Mouse (Mus musculus) T-helper 1 cell (primary cell): ENCODE measurements around the gene Gss.

Source experiments
- in situ Hi-C: fragments of 300-600 bp; cut with MboI, MseI; formaldehyde crosslinking; loops from one replicate; pipeline ENCODE4 v1.15.1; 2025; ENCODE audit warnings: high pct_unique_total_duplicates

Gene Gss

DNA sequence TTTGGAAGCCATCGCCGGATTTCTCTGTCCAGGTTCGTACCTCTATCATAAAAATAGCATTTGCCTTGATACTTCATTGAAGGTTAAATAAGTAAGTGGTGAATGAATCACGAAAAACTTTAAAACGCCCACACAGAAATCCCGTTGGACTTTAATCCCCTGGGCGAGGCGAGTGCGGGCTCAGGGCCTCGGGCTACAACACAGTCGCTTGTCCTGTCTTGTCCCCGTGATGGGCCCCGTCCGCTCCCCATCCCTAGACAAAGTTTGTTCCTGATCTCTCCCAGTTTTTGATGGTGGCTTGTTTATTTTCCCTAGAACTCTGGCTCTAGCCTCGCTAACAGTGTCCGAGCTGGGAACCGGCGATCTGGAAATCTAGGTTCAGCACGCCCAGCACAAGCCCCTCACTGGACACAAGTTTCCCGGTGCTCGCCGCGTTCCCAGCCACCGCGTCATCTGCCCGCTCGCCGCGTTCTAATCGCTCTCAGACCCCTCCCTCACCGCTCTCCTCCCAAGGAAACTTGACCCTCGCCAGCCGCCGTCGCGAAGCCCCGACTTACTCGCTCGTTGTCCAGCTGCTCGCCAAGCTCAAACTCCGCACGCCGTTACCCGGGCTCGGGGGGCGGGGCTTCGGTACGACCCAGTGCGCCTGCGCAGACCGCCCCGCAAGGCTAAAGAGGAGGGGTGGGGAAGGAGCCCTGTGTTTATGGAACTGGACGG, at the start of gene Gss:
Gene Gss (minus strand): TSS at position 674 of the 717 bp plus-strand sequence.
- in situ Hi-C loops = no loop called here

DNA sequence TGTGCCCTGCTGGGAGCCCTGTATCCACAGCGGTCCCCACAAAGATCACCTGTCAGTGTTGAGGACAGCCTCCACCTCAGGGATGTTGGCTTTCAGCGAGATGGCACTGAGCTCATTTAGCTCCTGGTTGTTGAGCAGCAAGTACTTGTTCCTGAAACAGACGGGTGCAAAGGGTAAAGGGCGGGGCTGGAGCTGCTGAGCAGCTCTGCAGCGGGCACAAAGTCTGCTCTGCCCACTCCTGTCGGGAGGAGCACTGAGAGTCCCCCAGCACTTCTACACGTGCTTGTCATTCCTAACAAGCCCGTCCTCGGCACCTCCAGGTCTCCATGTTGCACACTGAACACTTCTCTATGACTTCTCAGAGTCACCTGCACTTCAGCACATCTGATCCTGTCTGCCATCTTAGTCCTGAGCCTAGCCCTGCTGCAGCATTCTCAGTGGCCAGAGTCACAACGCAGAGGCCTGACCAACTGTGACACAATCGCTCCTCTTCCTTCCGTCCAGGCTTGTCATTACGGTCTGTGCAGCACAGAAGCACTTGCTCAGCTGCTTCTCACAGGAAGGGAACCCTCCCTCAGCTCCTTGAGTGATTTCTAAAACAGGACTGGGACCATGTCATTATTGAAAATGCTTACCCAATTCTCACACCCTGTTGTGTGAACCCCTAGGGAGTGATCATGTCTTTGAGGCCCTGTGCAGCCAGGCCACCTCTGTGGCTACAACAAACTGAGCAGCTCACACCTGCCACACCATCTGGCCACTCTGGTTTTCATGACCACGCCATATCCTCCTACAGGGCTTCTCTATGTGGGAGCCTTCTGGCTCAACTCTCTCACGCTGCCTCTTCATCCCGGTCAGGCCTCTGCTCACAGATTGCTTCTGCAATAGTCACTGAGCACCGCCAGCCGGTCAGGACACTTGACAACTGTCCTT, 49.2 kb upstream of the Gss start:
- in situ Hi-C loops = no loop called here

DNA sequence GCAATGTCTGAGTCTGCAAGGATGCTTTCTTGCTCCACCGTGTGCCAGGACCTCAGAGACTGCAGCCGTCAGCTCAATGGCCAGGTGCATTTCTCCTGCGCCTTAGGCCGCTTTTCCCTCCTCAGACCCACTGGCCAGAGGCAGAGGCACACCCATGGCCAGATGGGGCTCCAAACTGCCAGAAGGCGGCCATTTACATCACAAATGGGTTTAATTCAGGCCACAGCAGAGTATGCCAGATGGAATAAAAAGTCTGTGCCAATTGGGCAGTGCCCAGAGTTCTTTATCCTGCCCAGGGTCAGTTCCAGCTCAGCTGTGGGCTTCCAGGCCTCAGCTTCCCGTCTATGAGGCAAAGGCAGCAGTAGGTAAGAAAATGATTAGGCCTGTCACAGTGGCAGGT, 48.0 kb upstream of the Gss start:
- in situ Hi-C loops = no loop called here

DNA sequence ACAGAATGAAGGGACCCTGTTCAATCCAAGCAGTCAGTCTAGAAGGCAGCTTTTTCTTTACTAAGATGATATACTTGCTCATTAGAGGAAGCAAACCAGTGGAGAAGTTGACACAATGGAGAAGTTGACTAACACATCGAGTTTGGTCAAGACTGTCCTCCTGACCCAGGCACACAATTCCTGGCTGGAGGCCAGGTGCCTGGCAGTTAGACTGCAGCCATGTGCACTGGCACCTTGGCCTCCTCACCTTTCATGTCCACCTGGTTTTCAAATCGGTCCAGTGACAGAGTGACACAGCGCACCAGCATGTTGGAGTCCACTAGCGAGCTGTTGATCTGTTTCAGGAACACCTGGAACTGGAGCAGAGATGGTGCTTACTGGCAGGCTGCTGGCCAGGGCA, 44.8 kb upstream of the Gss start:
- in situ Hi-C loops = no loop called here

DNA sequence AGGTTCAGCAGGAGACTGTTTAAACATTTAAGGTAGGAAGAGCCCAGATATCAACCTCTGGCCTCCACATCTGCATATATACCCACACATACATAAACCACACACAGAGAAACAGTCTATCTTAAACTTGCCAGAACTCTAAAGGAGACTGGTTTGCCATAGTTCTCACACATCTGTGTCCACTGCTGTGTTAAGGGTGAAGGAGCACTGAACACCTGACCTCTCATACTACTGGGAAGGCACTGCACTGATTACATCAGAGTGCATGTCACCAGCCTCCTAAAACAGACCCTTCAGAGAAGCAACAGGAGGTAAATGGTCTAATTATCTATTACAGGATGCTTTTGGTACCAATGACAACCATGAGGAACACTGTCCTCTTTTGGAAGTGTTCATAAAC, 44.3 kb upstream of the Gss start:
- in situ Hi-C loops = no loop called here

DNA sequence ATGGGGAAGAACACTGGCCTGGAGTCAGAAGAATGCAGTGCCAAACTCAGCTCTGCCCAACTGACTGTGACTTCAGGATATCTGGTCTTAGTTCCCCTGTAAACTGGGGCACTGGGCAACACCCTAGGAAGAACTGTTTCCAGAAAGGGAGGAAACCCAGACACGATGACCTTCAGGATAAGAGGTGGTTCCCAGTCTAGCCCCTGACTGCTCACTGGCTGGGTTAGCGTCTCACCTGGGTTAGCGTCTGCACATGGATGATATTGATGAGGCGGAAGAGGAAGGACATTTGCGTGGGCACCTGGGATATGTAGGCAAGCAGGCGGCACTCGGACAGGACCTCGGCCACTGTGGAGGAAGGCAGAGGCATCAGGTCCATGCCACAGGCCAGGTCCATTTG, 43.4 kb upstream of the Gss start:
- in situ Hi-C loops = no loop called here

DNA sequence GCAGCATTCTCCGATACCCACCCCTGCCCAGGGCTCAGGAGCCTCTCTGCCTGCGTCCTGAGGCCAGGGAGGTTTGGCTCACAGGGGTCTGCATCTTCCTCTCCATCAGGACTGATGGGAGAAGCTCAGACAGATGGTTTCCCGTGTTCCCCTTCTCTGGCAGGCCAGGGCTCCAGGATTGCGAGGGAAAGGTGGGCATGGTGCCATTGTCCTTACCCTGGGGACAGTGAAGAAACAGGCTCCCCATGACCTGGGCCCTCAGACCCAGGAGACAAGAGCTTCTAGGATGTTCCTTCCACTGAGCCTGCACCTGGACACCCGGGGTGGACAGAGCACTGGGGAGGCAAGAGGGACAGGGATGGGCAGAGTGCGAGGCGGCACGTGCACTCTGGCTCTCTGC, 42.0 kb upstream of the Gss start:
- in situ Hi-C loops = no loop called here

DNA sequence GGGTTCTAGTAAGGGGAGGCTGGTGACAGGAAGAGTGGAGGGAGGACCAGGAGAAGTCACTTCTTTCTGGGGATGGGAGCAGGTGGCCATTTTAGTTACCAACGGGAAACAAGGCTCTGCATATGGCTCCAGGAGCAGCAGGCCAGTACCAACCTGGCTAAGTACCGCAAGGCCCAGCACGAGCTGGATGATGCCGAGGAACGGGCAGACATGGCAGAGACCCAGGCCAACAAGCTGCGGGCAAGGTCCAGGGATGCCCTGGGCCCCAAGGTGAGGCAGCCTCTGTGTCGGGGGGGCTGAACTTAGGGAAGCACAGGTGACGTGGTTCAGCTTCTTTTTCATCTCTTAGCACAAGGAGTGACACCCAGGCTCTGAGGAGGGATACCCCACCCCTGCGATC, 41.1 kb upstream of the Gss start:
- in situ Hi-C loops = no loop called here

DNA sequence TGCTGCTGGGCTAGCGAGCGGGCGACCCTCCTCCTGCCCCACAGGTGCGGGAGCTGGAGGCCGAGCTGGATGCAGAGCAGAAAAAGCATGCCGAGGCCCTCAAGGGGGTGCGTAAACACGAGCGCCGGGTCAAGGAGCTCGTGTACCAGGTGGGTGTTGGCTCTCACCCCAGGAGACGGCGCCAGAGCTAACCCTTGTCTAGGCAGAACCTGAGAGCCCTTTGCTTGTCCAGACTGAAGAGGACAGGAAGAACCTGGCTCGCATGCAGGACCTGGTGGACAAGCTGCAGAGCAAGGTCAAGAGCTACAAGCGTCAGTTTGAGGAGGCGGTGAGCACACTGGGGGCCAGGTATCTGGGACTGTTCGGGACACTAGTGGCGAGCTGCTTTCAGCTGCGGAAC, 40.5 kb upstream of the Gss start:
- in situ Hi-C loops = no loop called here

DNA sequence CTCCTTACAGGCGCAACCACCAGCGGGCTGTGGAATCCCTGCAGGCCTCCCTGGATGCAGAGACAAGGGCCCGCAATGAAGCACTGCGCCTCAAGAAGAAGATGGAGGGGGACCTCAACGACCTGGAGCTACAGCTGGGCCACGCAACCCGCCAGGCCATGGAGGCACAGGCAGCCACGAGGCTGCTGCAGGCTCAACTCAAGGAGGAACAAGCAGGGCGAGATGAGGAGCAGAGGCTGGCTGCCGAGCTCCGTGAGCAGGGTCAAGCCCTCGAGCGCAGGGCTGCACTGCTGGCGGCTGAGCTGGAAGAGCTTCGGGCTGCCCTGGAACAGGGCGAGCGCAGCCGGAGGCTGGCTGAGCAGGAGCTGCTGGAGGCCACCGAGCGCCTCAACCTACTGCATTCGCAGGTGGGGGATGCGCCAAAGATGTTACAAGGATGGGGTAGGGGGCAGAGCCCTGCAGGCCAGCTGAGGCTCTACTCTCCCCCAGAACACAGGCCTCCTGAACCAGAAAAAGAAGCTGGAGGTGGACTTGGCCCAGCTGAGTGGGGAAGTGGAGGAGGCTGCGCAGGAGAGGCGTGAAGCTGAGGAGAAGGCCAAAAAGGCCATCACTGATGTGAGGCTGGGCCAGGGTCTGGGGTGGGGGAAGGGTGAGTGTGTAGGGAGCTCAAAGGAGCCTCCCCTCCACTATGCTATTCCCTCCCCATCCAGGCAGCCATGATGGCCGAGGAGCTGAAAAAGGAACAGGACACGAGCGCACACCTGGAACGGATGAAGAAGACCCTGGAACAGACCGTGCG, 39.7 kb upstream of the Gss start:
- in situ Hi-C loops = no loop called here

DNA sequence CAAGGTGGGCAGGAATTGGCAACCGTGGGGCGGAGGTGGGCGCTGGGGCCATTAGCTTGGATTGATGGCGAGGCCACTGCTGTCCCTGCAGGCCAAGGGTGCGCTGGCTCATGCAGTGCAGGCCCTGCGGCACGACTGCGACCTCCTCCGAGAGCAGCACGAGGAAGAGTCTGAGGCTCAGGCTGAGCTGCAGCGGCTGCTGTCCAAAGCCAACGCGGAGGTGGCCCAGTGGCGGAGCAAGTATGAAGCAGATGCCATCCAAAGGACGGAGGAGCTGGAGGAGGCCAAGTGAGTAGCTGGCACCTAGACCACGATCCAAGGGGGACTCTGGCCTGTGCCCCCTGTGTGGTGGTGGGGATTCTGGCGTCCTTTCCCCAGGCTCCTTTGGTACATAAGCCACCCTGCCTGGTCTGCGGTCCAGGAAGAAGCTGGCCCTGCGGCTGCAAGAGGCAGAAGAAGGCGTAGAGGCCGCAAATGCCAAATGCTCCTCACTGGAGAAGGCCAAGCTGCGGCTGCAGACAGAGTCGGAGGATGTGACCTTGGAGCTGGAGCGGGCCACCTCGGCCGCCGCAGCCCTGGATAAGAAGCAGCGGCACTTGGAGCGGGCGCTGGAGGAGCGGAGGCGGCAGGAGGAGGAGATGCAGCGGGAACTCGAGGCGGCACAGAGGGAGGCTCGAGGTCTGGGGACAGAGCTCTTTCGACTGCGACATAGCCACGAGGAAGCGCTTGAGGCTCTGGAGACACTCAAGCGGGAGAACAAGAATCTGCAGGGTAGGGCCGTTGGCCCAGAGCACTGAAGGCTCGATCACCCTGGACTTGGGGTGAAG, 38.2 kb upstream of the Gss start:
- in situ Hi-C loops = no loop called here

DNA sequence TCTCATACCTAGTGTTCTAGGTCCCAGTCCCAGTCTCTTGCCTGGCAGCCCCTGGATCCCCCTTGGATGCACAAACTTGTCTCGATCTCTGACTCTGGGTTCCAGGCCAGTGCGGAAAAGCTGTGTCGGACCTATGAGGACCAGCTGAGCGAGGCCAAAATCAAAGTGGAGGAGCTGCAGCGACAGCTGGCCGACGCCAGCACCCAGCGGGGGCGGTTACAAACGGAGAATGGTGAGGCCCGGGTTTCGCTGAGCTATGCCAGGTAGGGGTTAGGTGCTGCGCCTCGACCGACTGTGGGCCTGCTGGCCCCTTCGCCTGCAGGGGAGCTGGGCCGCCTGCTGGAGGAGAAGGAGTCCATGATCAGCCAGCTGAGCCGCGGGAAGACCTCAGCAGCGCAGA, 37.5 kb upstream of the Gss start:
- in situ Hi-C loops = no loop called here

DNA sequence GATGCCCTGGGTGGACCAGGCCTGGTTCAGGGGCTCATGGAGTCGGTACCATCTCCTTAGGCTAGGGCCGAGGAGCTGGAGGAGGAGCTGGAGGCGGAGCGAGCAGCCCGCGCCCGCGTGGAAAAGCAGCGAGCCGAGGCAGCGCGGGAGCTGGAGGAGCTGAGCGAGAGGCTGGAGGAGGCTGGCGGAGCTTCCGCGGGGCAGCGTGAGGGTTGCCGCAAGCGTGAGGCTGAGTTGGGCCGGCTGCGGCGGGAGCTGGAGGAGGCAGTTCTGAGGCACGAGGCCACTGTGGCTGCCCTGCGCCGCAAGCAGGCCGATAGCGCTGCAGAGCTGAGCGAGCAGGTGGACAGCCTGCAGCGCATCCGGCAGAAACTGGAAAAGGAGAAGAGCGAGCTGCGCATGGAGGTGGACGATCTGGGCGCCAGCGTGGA, 36.6 kb upstream of the Gss start:
- in situ Hi-C loops = no loop called here

DNA sequence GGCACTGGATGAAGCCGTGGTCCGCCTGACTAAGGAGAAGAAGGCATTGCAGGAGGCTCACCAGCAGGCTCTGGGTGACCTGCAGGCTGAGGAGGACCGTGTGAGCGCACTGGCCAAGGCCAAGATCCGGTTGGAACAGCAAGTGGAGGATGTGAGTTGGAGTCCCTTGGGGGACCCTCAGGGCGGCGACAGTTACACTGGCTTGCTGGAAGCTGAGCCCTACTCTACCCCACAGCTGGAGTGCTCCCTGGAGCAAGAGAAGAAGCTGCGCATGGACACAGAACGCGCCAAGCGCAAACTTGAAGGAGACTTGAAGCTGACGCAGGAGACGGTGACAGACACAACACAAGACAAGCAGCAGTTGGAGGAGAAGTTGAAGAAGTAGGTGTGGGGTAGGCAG, 35.9 kb upstream of the Gss start:
- in situ Hi-C loops = no loop called here

DNA sequence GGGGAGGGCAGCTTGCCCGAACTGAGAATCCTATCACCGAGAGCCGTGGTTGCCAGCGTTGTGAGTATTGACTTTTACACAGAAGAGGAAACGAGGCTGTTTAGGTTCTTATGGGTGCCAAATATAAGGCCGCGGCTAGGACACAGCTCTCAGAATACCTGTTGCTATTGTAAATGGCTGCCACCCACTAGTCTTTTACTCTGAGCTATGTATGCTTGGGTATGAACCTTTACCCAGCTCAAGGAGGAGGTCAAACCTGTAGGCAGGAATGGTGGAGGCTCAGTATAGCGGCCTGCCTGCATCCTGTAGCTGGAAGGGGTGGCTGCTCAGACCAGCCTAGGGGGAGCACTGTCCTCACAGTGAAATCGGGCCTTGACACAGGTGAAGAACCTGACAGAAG, 35.5 kb upstream of the Gss start:
- in situ Hi-C loops = no loop called here

DNA sequence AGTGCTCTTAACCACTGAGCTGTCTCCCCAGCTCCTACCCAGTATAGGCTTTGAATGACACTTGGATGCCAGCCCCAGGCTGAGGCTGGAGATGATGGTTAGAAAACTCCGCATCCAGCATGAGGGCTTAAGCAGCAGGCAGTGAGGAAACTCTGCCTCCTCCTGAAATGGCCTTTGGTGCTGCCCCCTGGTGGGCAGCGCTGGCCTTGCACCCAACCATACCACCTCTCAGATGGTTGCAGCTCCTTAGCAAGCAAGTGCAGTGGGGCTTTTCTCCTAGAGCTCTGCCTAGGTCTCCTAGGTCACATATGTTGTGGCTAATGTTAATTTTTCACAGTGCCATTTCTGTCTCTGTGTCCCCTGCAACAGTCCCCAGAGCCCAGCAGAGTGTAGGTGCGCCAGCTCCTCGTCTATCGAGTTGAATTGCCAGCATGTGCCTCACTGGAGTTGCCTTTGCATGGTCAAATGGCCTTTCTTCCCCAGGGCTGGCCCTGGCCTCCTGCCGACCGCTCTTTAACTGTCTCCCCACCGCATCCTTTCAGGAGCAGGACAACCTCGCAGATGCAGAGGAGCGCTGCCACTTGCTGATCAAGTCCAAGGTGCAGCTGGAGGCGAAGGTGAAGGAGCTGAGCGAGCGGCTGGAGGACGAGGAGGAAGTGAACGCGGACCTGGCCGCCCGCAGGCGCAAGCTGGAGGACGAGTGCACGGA, 34.6 kb upstream of the Gss start:
- in situ Hi-C loops = no loop called here

DNA sequence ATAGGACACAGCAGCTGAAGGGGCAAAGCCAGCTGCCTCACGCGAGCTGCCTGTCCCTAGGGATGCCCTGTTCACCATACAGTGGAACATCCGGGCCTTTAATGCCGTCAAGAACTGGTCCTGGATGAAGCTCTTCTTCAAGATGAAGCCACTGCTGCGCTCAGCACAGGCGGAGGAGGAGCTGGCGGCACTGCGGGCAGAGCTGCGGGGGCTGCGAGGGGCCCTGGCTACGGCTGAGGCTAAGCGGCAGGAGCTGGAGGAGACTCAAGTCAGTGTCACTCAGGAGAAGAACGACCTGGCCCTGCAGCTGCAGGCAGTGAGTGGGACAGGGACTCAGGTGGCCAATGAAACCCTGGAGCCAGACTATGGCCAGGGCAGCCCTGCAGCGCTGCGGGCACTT, 33.7 kb upstream of the Gss start:
- in situ Hi-C loops = no loop called here

DNA sequence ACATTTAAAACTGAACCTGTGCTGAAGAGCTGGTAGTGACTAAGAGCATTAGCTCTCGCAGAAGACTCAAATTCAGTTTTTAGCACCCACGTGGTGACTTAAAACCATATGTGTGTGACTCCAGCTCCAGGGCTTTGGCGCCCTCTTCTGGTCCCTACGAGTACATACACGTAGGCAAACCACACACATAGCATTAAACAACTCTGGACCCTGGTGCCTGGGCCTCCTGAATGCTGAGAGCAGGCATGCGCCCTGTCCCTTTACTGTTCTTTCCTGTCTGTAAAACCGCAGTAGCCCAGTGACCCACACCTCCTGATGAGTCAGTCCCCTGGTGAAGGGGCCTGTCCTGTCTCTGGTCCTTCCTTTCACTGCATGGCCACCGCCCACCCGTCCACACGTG, 32.1 kb upstream of the Gss start:
- in situ Hi-C loops = no loop called here

DNA sequence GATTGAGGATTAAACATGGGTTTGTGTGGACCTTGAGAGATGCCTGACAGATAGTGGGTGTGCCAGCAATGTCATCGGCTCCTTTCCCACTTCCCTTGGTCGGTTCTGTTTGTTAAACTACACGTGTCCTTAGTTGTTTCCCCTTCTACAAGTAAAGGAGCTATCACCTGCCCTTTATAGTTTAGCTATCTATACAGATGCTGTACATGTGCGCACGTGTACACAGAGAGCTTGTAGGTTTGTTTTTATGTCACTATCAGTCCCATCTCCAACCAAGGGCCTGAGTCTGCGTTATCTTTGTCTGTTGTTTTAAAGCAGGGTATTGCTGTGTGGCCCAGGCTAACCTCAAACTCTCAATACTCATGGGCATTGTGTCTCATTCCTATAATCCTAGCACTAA, 31.4 kb upstream of the Gss start:
- in situ Hi-C loops = no loop called here

DNA sequence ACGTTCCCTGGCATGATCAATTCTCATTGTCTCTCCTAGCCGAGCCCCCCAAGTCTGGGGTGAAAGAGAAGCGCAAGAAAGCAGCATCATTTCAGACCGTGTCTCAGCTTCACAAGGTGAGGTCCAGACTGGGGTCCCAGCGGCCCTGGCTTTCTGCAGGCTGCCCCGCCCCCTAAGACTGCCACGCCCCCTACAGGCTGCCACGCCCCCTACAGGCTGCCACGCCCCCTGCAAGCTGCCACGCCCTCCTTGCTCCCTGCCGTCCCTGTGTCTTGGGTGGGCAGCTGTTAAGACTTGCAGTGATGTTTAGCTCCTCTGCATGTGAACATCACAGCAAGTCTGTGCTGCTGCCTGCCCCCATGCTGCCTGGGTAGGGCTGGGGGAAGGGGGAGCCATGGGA, 30.0 kb upstream of the Gss start:
- in situ Hi-C loops = no loop called here

DNA sequence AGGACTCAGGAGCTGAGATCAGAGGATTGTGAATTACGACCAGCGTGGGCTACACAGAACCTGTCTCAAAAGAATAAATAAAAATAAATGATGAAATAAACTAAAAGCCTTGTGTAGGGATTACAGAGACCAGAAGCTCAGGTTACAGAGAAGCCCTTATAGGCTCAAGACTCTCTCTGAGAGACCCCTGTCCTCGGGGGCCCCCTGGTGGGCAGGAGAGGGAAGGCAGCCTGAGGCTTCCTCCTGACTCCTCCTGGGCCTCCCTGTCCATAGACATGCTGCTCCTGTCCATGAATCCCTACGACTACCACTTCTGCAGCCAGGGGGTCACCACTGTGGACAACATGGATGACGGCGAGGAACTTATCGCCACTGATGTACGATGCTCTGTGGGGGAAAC, 27.2 kb upstream of the Gss start:
- in situ Hi-C loops = loop anchor here (5.0 kb wide), 1 partner anchor 108 kb away; no protein-coding TSS in a partner anchor
